Mouse (Mus musculus) CH12.LX (cell line): Measurements from ENCODE around the gene Efemp2. TPM values are rescaled to one million over a fixed set of nuclear protein-coding genes. Genes with fewer than 3 reads are reported as not detected.

Source experiments
- DNase-seq: peaks from one replicate; pipeline ENCODE4 v3.0.0-alpha.2; 2013; ENCODE audit errors: extremely low read depth
- H3K27ac ChIP-seq: 2 replicates; pipeline ENCODE4 v1.5.1; 2012; ENCODE audit warnings: low read depth, mild to moderate bottlenecking, control low read depth, moderate library complexity; ENCODE audit not compliant: insufficient read depth
- H3K27me3 ChIP-seq: replicated peaks from 2 replicates; pipeline ENCODE3; 2012; ENCODE audit warnings: inconsistent platforms
- H3K36me3 ChIP-seq, 2 experiments: replicated peaks in 1 of 2; 2 replicates each; pipeline versions ENCODE3 to v1.6.1; 2012; ENCODE audit warnings: inconsistent platforms in 1 of 2, low read length in 1 of 2, mild to moderate bottlenecking in 1 of 2, mixed read lengths in 1 of 2, moderate library complexity in 1 of 2; ENCODE audit not compliant: control insufficient read depth in 1 of 2, insufficient read depth in 1 of 2
- H3K4me1 ChIP-seq, 2 experiments: 2 replicates each; pipeline ENCODE4 v1.6.1; 2012; ENCODE audit warnings: inconsistent platforms in 1 of 2, moderate library complexity in 1 of 2; ENCODE audit not compliant: insufficient read depth in 2 of 2, control insufficient read depth in 1 of 2
- H3K4me2 ChIP-seq: 2 replicates; pipeline ENCODE4 v1.6.1; 2012; ENCODE audit warnings: low read depth, mild to moderate bottlenecking, control low read depth; ENCODE audit not compliant: poor library complexity, insufficient read depth, severe bottlenecking
- H3K4me3 ChIP-seq, 3 experiments: fragments of 150-350 bp in 1 of 3; sonication (generic) in 1 of 3; replicated peaks in 1 of 3; 2 replicates each; pipeline versions ENCODE3 to v1.5.1; 2011 to 2012; ENCODE audit warnings: low read depth in 2 of 3, low read length in 2 of 3, mild to moderate bottlenecking in 2 of 3, moderate library complexity in 2 of 3, control low read depth in 1 of 3, improper control_type of control experiment in 1 of 3, inconsistent platforms in 1 of 3, mixed read lengths in 1 of 3; ENCODE audit not compliant: poor library complexity in 1 of 3
- H3K79me2 ChIP-seq: replicated peaks from 2 replicates; pipeline ENCODE4 v1.6.1; 2012; ENCODE audit warnings: mild to moderate bottlenecking, moderate library complexity; ENCODE audit not compliant: control insufficient read depth, poor library complexity, insufficient read depth, severe bottlenecking; ENCODE audit errors: extremely low read depth
- H3K9ac ChIP-seq: 2 replicates; pipeline ENCODE4 v1.6.1; 2012; ENCODE audit warnings: low read depth, mild to moderate bottlenecking, control low read depth, moderate library complexity; ENCODE audit not compliant: insufficient read depth
- H3K9me3 ChIP-seq: replicated peaks from 2 replicates; pipeline ENCODE3; 2012; ENCODE audit warnings: low read length, inconsistent platforms, mixed read lengths
- BHLHE40 ChIP-seq: IDR thresholded peaks from 2 replicates; pipeline ENCODE4 v1.6.1; 2011; ENCODE audit warnings: mild to moderate bottlenecking, low read depth, low read length, improper control_type of control experiment
- CHD1 ChIP-seq: IDR thresholded peaks from 2 replicates; pipeline ENCODE4 v1.6.1; 2012; ENCODE audit warnings: low read depth, low read length, improper control_type of control experiment, inconsistent platforms
- CHD2 ChIP-seq: IDR thresholded peaks from 2 replicates; pipeline ENCODE4 v1.6.1; 2011; ENCODE audit warnings: low read length, improper control_type of control experiment
- CTCF ChIP-seq, 2 experiments: IDR thresholded peaks in 1 of 2; conservative IDR thresholded peaks in 1 of 2; 2 replicates each; pipeline ENCODE4 v1.5.1; 2011 to 2012; ENCODE audit warnings: low read depth in 2 of 2, low read length in 2 of 2, improper control_type of control experiment in 1 of 2, inconsistent platforms in 1 of 2, mild to moderate bottlenecking in 1 of 2, moderate library complexity in 1 of 2
- E2F4 ChIP-seq: IDR thresholded peaks from 2 replicates; pipeline ENCODE4 v1.6.1; 2011; ENCODE audit warnings: low read depth, low read length, improper control_type of control experiment; ENCODE audit not compliant: insufficient replicate concordance
- ELF1 ChIP-seq: IDR thresholded peaks from 2 replicates; pipeline ENCODE4 v1.6.1; 2014; ENCODE audit warnings: low read depth, mild to moderate bottlenecking, inconsistent platforms, low read length, improper control_type of control experiment
- ETS1 ChIP-seq: conservative IDR thresholded peaks from 2 replicates; pipeline ENCODE4 v1.6.1; 2012; ENCODE audit warnings: low read depth, mild to moderate bottlenecking, inconsistent platforms, low read length, improper control_type of control experiment, moderate library complexity
- GABPA ChIP-seq: IDR thresholded peaks from 2 replicates; pipeline ENCODE4 v1.6.1; 2012; ENCODE audit warnings: low read depth, low read length, improper control_type of control experiment, inconsistent platforms; ENCODE audit not compliant: insufficient replicate concordance
- HCFC1 ChIP-seq: IDR thresholded peaks from 2 replicates; pipeline ENCODE4 v1.6.1; 2012; ENCODE audit warnings: low read depth, mild to moderate bottlenecking, inconsistent platforms, low read length, improper control_type of control experiment
- JUN ChIP-seq: IDR thresholded peaks from 2 replicates; pipeline ENCODE4 v1.6.1; 2011; ENCODE audit warnings: low read depth, mild to moderate bottlenecking, low read length, improper control_type of control experiment, moderate library complexity; ENCODE audit not compliant: insufficient read depth
- MAFK ChIP-seq: IDR thresholded peaks from 2 replicates; pipeline ENCODE4 v1.6.1; 2011; ENCODE audit warnings: low read length, improper control_type of control experiment; ENCODE audit not compliant: insufficient replicate concordance
- MAX ChIP-seq: IDR thresholded peaks from 2 replicates; pipeline ENCODE4 v1.6.1; 2011; ENCODE audit warnings: low read length, improper control_type of control experiment
- MEF2A ChIP-seq: IDR thresholded peaks from 2 replicates; pipeline ENCODE4 v1.6.1; 2014; ENCODE audit warnings: low read depth, mild to moderate bottlenecking, inconsistent platforms, low read length, improper control_type of control experiment, borderline replicate concordance
- MXI1 ChIP-seq: IDR thresholded peaks from 2 replicates; pipeline ENCODE4 v1.6.1; 2011; ENCODE audit warnings: mild to moderate bottlenecking, low read depth, low read length, improper control_type of control experiment
- MYC ChIP-seq: IDR thresholded peaks from 2 replicates; pipeline ENCODE4 v1.6.1; 2011; ENCODE audit warnings: low read depth, mild to moderate bottlenecking, improper control_type of control experiment, low read length
- NELFE ChIP-seq: IDR thresholded peaks from 2 replicates; pipeline ENCODE4 v1.6.1; 2011; ENCODE audit warnings: low read depth, low read length, improper control_type of control experiment
- NRF1 ChIP-seq: IDR thresholded peaks from 2 replicates; pipeline ENCODE4 v1.6.1; 2014; ENCODE audit warnings: low read depth, mild to moderate bottlenecking, inconsistent platforms, low read length, improper control_type of control experiment, moderate library complexity
- PAX5 ChIP-seq: IDR thresholded peaks from 2 replicates; pipeline ENCODE4 v1.6.1; 2012; ENCODE audit warnings: low read length, inconsistent platforms, mixed read lengths
- POLR2A ChIP-seq: IDR thresholded peaks from 2 replicates; pipeline ENCODE4 v1.6.1; 2011; ENCODE audit warnings: low read depth, mild to moderate bottlenecking, improper control_type of control experiment, low read length
- POLR2AphosphoS2 ChIP-seq: IDR thresholded peaks from 2 replicates; pipeline ENCODE4 v1.6.1; 2011; ENCODE audit warnings: low read depth, low read length, improper control_type of control experiment
- SMC3 ChIP-seq: IDR thresholded peaks from 2 replicates; pipeline ENCODE4 v1.6.1; 2011; ENCODE audit warnings: low read depth, low read length, improper control_type of control experiment
- TBP ChIP-seq: conservative IDR thresholded peaks from 2 replicates; pipeline ENCODE4 v1.6.1; 2011; ENCODE audit warnings: low read depth, low read length, improper control_type of control experiment
- UBTF ChIP-seq: IDR thresholded peaks from 2 replicates; pipeline ENCODE4 v1.6.1; 2012; ENCODE audit warnings: low read depth, mild to moderate bottlenecking, inconsistent platforms, low read length, improper control_type of control experiment, moderate library complexity
- USF2 ChIP-seq: conservative IDR thresholded peaks from 2 replicates; pipeline ENCODE4 v1.6.1; 2011; ENCODE audit warnings: low read depth, low read length, improper control_type of control experiment
- ZC3H11A ChIP-seq: IDR thresholded peaks from 2 replicates; pipeline ENCODE4 v1.6.1; 2012; ENCODE audit warnings: low read depth, mild to moderate bottlenecking, inconsistent platforms, low read length, improper control_type of control experiment
- ZKSCAN1 ChIP-seq: IDR thresholded peaks from 2 replicates; pipeline ENCODE4 v1.6.1; 2012; ENCODE audit warnings: low read depth, inconsistent platforms, low read length, improper control_type of control experiment, borderline replicate concordance
- ZMIZ1 ChIP-seq: IDR thresholded peaks from 2 replicates; pipeline ENCODE4 v1.6.1; 2012; ENCODE audit warnings: low read depth, mild to moderate bottlenecking, inconsistent platforms, low read length, improper control_type of control experiment
- ZNF384 ChIP-seq: IDR thresholded peaks from 2 replicates; pipeline ENCODE4 v1.6.1; 2012; ENCODE audit warnings: low read depth, low read length, improper control_type of control experiment, inconsistent platforms
- dilution Hi-C: fragments of 300-500 bp; cut with MboI; formaldehyde crosslinking; loops from 2 replicates; pipeline ENCODE4 v1.14.3; 2020; ENCODE audit warnings: low sequenced_read_pairs; ENCODE audit not compliant: extremely low pct_unique_long_range_greater_than_20kb, extremely low pct_ligation_motif_present
- in situ Hi-C: fragments of 300-500 bp; cut with MboI; formaldehyde crosslinking; loops from 3 replicates; pipeline ENCODE4 v1.14.3; 2019; ENCODE audit warnings: low sequenced_read_pairs, low pct_ligation_motif_present, low pct_unique_long_range_greater_than_20kb, mixed read lengths
- polyA plus RNA-seq: library from polyadenylated mRNA; unstranded; fragments of >175 nt; gene quantifications from 2 replicates; pipeline ENCODE4 v1.2.1, GENCODE M21; 2012; ENCODE audit warnings: low read depth; ENCODE audit not compliant: insufficient read length
- total RNA-seq, 2 experiments: library from RNA; depleted of rRNA; stranded (reverse); fragments of 300-350 nt in 1 of 2; fragments of >200 nt in 1 of 2; gene quantifications; 2 replicates each; pipeline ENCODE4 v1.2.3; 2012 to 2014

The Efemp2 gene
- total and polyA plus RNA-seq, 3 experiments, result 0.50 to 0.51 TPM; not detected in 1

GRCm38 (mm10) chr19:5500330-5500875 lies 26.6 kb downstream of the Efemp2 start:
- Histone ChIP-seq H3K9ac (no peak overlapping the region), H3K9me3 (no peaks in the 10 kb centered on the region), H3K27me3 (no peaks in the 10 kb centered on the region), H3K4me3 (no peak overlapping the region), H3K4me1 (no peaks in the 10 kb centered on the region; a peak in 1 of 4 replicates), H3K79me2 (no peaks in the 10 kb centered on the region), H3K4me2 (no peak overlapping the region), H3K27ac (no peak overlapping the region), H3K36me3 (peaks cover 27 to 59% of the 10 kb centered on the region in 2 experiments)
- dilution Hi-C loops (no loop called here), in situ Hi-C loops (no loop called here)
- TF ChIP-seq CTCF (conservative IDR thresholded peaks at IDR 0.05 in 1 of 2, IDR thresholded peaks at IDR 0.05 in 1 of 2; ENCODE audit: low read depth in 2 of 2, low read length in 2 of 2) (no peak), GABPA (no peak), MYC (no peak), HCFC1 (no peak), ZC3H11A (no peak), E2F4 (no peak), BHLHE40 (no peak), ZMIZ1 (no peak), ZNF384 (no peak), ZKSCAN1 (no peak), ETS1 (no peak), MAX (no peak), SMC3 (no peak), USF2 (no peak), PAX5 (no peak), POLR2A (no peak), MXI1 (no peak), JUN (no peak)
- no peak for DNase-seq

- Histone ChIP-seq H3K4me3 (no peak within 1 kb of the TSS), H3K4me2 (no peak within 1 kb of the TSS), H3K27me3 (no peaks in the 10 kb centered on the region), H3K79me2 (no peaks in the 10 kb centered on the region), H3K36me3 (peaks cover 2 to 26% of the 10 kb centered on the region in 2 experiments), H3K4me1 (no peaks in the 10 kb centered on the region), H3K9me3 (no peaks in the 10 kb centered on the region), H3K9ac (no peak within 1 kb of the TSS), H3K27ac (no peak within 1 kb of the TSS)
- DNase-seq, result no peak
- TF ChIP-seq CHD1, result no peak
- no peak for TF ChIP-seq POLR2A
- no peak for TF ChIP-seq MEF2A
- no peak for TF ChIP-seq MAFK
- no peak for TF ChIP-seq POLR2AphosphoS2
- TF ChIP-seq NELFE, result no peak
- TF ChIP-seq UBTF, result no peak
- TF ChIP-seq NRF1, result no peak
- TF ChIP-seq CHD2, result no peak
- no peak for TF ChIP-seq E2F4
- TF ChIP-seq MYC, result no peak
- no peak for TF ChIP-seq MAX
- TF ChIP-seq ZC3H11A, result no peak
- TF ChIP-seq ZNF384, result no peak
- no peak for TF ChIP-seq ZKSCAN1
- TF ChIP-seq ZMIZ1, result no peak
- no peak for TF ChIP-seq TBP
- TF ChIP-seq USF2, result no peak
- TF ChIP-seq ELF1, result no peak
- TF ChIP-seq PAX5, result no peak
- dilution Hi-C loops, result no loop called here
- in situ Hi-C loops, result no loop called here
Observed at GRCm38 (mm10) chr19:5503687-5504086, 29.9 kb downstream of the Efemp2 start, which contains the start of gene 1700020D05Rik. TSS of gene 1700020D05Rik (minus strand) at chr19:5503787.
